Mouse (Mus musculus): ENCODE data around the gene Zfp865.

GRCm38 (mm10) chr7:5046112-5046511 is 25.9 kb downstream of the Zfp865 start:
- no peak for TF ChIP-seq MYOG (IDR thresholded peaks at IDR 0.05; ENCODE audit: control insufficient read depth, extremely low read depth, insufficient read length)
- TF ChIP-seq MYOD1 (IDR thresholded peaks at IDR 0.05; ENCODE audit: control insufficient read depth, insufficient read length, low read depth) = no peak
- no peak for TF ChIP-seq CTCF (IDR thresholded peaks at IDR 0.05; ENCODE audit: control insufficient read depth, insufficient read depth, insufficient read length)
- no peak for TF ChIP-seq USF1 (IDR thresholded peaks at IDR 0.05; ENCODE audit: low read depth)

All from C2C12 (cell line).